Mouse (Mus musculus) embryonic fibroblast, embryonic 13.5 days (primary cell): ENCODE data around the gene Acvrl1.

Source experiments
- CTCF ChIP-seq: IDR thresholded peaks from 2 replicates; pipeline ENCODE4 v1.5.1; 2011; ENCODE audit warnings: mild to moderate bottlenecking, control low read depth, low read length, moderate library complexity, borderline replicate concordance; ENCODE audit not compliant: insufficient read depth
- POLR2A ChIP-seq: IDR thresholded peaks from 2 replicates; pipeline ENCODE4 v1.6.1; 2011; ENCODE audit warnings: low read depth, mild to moderate bottlenecking, control low read depth, low read length, moderate library complexity

GRCm38 (mm10) chr15:101122290-101122589, 6.1 kb upstream of the Acvrl1 start:
- no peak for TF ChIP-seq CTCF
- TF ChIP-seq POLR2A, result no peak
